In genomic region chr2:52677589-52677988, GRCm38 (mm10) we compare ENCODE assay signal across 19 mouse cellular contexts. TPM values are rescaled to one million over a fixed set of nuclear protein-coding genes. Genes with fewer than 3 reads are reported as not detected.
DNase-seq lines count a peak whose midpoint lies in the region; ATAC-seq and TF ChIP-seq lines count a peak whose summit lies in the region.
"Had no signal": no experiment of that assay in that cellular context is flagged by ENCODE, and none has a peak within 500 bp of the region (broad histone marks: within the 10 kb centered on the region; RNA-seq: fewer than 3 reads in every experiment).

No protein-coding gene starts in this region.

- TF ChIP-seq CTCF in liver, adult 2 months (IDR thresholded peaks at IDR 0.05; ENCODE audit: low read depth, low read length): no peak
- no peak for TF ChIP-seq CTCF in liver, postnatal 0 days (IDR thresholded peaks at IDR 0.05; ENCODE audit: low read depth)
- TF ChIP-seq CTCF in lung, postnatal 0 days (IDR thresholded peaks at IDR 0.05): no peak

- peaks cover 12% of the 10 kb centered on the region for H3K27me3 ChIP-seq in forebrain, embryonic 11.5 days (ENCODE audit: control insufficient read depth, insufficient read depth, low read length)
- peaks cover 62% of the 10 kb centered on the region for H3K27me3 ChIP-seq in forebrain, embryonic 10.5 days (ENCODE audit: poor library complexity, severe bottlenecking)
- peaks cover 7% of the 10 kb centered on the region for H3K27me3 ChIP-seq in liver, adult 2 months (ENCODE audit: control insufficient read depth, insufficient read depth, low read length)
- H3K27me3 ChIP-seq in liver, postnatal 0 days (ENCODE audit: insufficient read depth, low read length): peaks cover 26% of the 10 kb centered on the region
- H3K27me3 ChIP-seq in lung, postnatal 0 days (replicated peaks; ENCODE audit: insufficient read depth, low read length): 0 out of 2 replicates have a peak, but pooled peaks cover 3% of the 10 kb centered on the region
- H3K27me3 ChIP-seq: Patski had no signal

- no peak overlapping the region for H3K4me3 ChIP-seq in forebrain, embryonic 11.5 days (ENCODE audit: low read depth, low read length)
- no peak overlapping the region for H3K4me3 ChIP-seq in forebrain, embryonic 10.5 days
- H3K4me3 ChIP-seq in liver, adult 2 months (ENCODE audit: insufficient read depth, low read depth, low read length): no peak overlapping the region
- no peak overlapping the region for H3K4me3 ChIP-seq in liver, postnatal 0 days (ENCODE audit: low read depth, low read length)
- H3K4me3 ChIP-seq in lung, postnatal 0 days (ENCODE audit: low read depth, low read length): no peak overlapping the region

- no peaks in the 10 kb centered on the region for H3K9me3 ChIP-seq in forebrain, embryonic 11.5 days (ENCODE audit: control insufficient read depth, low read length)
- H3K9me3 ChIP-seq in forebrain, embryonic 10.5 days: no peaks in the 10 kb centered on the region
- H3K9me3 ChIP-seq in liver, postnatal 0 days (ENCODE audit: low read length): no peaks in the 10 kb centered on the region
- H3K9me3 ChIP-seq in lung, postnatal 0 days (ENCODE audit: low read length): no peaks in the 10 kb centered on the region
- H3K9me3 ChIP-seq: embryonic facial prominence, embryonic 10.5 days; embryonic facial prominence, embryonic 12.5 days; forebrain, embryonic 13.5 days; forebrain, embryonic 15.5 days had no signal

- no peaks in the 10 kb centered on the region for H3K36me3 ChIP-seq in forebrain, embryonic 11.5 days (ENCODE audit: control insufficient read depth, insufficient read depth, low read length)
- H3K36me3 ChIP-seq in forebrain, embryonic 10.5 days (replicated peaks): no peaks in the 10 kb centered on the region
- no peaks in the 10 kb centered on the region for H3K36me3 ChIP-seq in liver, adult 2 months (ENCODE audit: control insufficient read depth, insufficient read depth, low read length)
- no peaks in the 10 kb centered on the region for H3K36me3 ChIP-seq in liver, postnatal 0 days (replicated peaks; ENCODE audit: insufficient read depth, low read length)
- H3K36me3 ChIP-seq in lung, postnatal 0 days (ENCODE audit: insufficient read depth, low read length): no peaks in the 10 kb centered on the region
- H3K36me3 ChIP-seq: embryonic facial prominence, embryonic 10.5 days; embryonic facial prominence, embryonic 12.5 days; forebrain, embryonic 15.5 days; G1E had no signal

- no peak overlapping the region for H3K4me2 ChIP-seq in forebrain, embryonic 11.5 days (ENCODE audit: low read depth, low read length, severe bottlenecking)
- no peak overlapping the region for H3K4me2 ChIP-seq in liver, postnatal 0 days (ENCODE audit: low read depth, low read length)
- no peak overlapping the region for H3K4me2 ChIP-seq in lung, postnatal 0 days (replicated peaks; ENCODE audit: low read depth, low read length)

- no peak for ATAC-seq in forebrain, embryonic 11.5 days (replicated peaks; ENCODE audit: low FRiP score)
- no peak for ATAC-seq in liver, postnatal 0 days
- no peak for ATAC-seq in lung, postnatal 0 days
- ATAC-seq: activated CD4-positive, CD25-positive, alpha-beta regulatory T cell, adult 4 months; CD4-positive, CD25-positive, alpha-beta regulatory T cell, adult 4 months; Patski had no signal

- DNase-seq in forebrain, embryonic 11.5 days (ENCODE audit: low spot score): peak; percentile 45
- no peak for DNase-seq in forebrain, embryonic 10.5 days (ENCODE audit: extremely low spot score, low spot score)
- peak; percentile 57 for DNase-seq in liver, adult 2 months (ENCODE audit: extremely low read depth, low read depth, low spot score)
- DNase-seq in liver, postnatal 0 days: no peak
- DNase-seq in lung, postnatal 0 days (ENCODE audit: low spot score): peak; percentile 7
- DNase-seq in lung, postnatal 25 days (ENCODE audit: low spot score): no peak
- peak; percentile 13 for DNase-seq in testis, postnatal 14 days (ENCODE audit: low spot score)
- DNase-seq in testis, postnatal 10 days (ENCODE audit: low spot score): no peak
- DNase-seq: adrenal gland, adult 8-10 months; adrenal gland, postnatal 14 days; B cell, adult 2 months had no signal

- H3K9ac ChIP-seq in forebrain, embryonic 11.5 days (ENCODE audit: low read length): no peak overlapping the region
- no peak overlapping the region for H3K9ac ChIP-seq in liver, adult 2 months (ENCODE audit: low read depth, low read length)
- H3K9ac ChIP-seq in liver, postnatal 0 days (replicated peaks): no peak overlapping the region
- no peak overlapping the region for H3K9ac ChIP-seq in lung, postnatal 0 days (replicated peaks; ENCODE audit: low read depth)
- H3K9ac ChIP-seq: embryonic facial prominence, embryonic 12.5 days; forebrain, embryonic 13.5 days; forebrain, embryonic 15.5 days had no signal

- H3K27ac ChIP-seq in forebrain, embryonic 11.5 days (ENCODE audit: low read depth, low read length): no peak overlapping the region
- no peak overlapping the region for H3K27ac ChIP-seq in forebrain, embryonic 10.5 days
- H3K27ac ChIP-seq in liver, adult 2 months (replicated peaks; ENCODE audit: insufficient read depth, low read depth, low read length): no peak overlapping the region
- no peak overlapping the region for H3K27ac ChIP-seq in liver, postnatal 0 days (ENCODE audit: low read depth)
- no peak overlapping the region for H3K27ac ChIP-seq in lung, postnatal 0 days (ENCODE audit: low read length)
- H3K27ac ChIP-seq: embryonic facial prominence, embryonic 10.5 days; embryonic facial prominence, embryonic 12.5 days; forebrain, embryonic 13.5 days; forebrain, embryonic 15.5 days had no signal

- no peak for TF ChIP-seq EP300 in liver, postnatal 0 days (IDR thresholded peaks at IDR 0.05; ENCODE audit: low read depth)
- no peak for TF ChIP-seq EP300 in lung, postnatal 0 days (IDR thresholded peaks at IDR 0.05)

- TF ChIP-seq POLR2A in liver, adult 2 months (IDR thresholded peaks at IDR 0.05; ENCODE audit: extremely low read depth, insufficient read depth, low read length): no peak

- peaks cover 8% of the 10 kb centered on the region; the same call in 1 of the 2 replicates for H3K4me1 ChIP-seq in forebrain, embryonic 11.5 days (replicated peaks; ENCODE audit: control insufficient read depth, insufficient read depth, low read length)
- H3K4me1 ChIP-seq in forebrain, embryonic 10.5 days: peaks cover 24% of the 10 kb centered on the region
- peaks cover 10% of the 10 kb centered on the region for H3K4me1 ChIP-seq in liver, adult 2 months (ENCODE audit: control insufficient read depth, insufficient read depth, low read length)
- H3K4me1 ChIP-seq in liver, postnatal 0 days (ENCODE audit: insufficient read depth): peaks cover 7% of the 10 kb centered on the region; the same call in 1 of the 2 replicates
- H3K4me1 ChIP-seq in lung, postnatal 0 days (ENCODE audit: insufficient read depth, low read depth, low read length): 0 out of 2 replicates have a peak, but pooled peaks cover 3% of the 10 kb centered on the region

- no peaks in the 10 kb centered on the region for H3K79me2 ChIP-seq in liver, adult 2 months (ENCODE audit: control insufficient read depth, insufficient read depth, low read length)

- WGBS in forebrain, embryonic 11.5 days: 70% methylated on average over 4 of the region's 4 CpGs
- WGBS in forebrain, embryonic 10.5 days: 63% methylated on average over 4 of the region's 4 CpGs
- WGBS in liver, adult 2 months: 42% methylated on average over 4 of the region's 4 CpGs
- WGBS in liver, postnatal 0 days (ENCODE audit: insufficient replicate concordance): 60% methylated on average over 4 of the region's 4 CpGs
- 64% methylated on average over 4 of the region's 4 CpGs for WGBS in lung, postnatal 0 days

RNA-seq across cellular contexts. Expression of gene Cacnb4, which starts 1.0 kb away (rescaled TPM):
- polyA plus RNA-seq in forebrain, embryonic 11.5 days (2014; fragmentation: Nextera tagmentation; extraction: Ambion mirVana): 2.6 and 3.5 TPM in 2 replicates
- 0.50 and 1.1 TPM in 2 replicates for polyA plus RNA-seq in forebrain, embryonic 10.5 days (2016; fragmentation: Nextera tagmentation; extraction: Ambion mirVana)
- 0.13 TPM in 1 of 2 replicates, not detected in the other for total RNA-seq in liver, adult 2 months (2014; rRNA removed)
- 0.01 TPM in 1 of 2 replicates, not detected in the other for polyA plus RNA-seq in liver, adult 2 months (2012; rRNA removed)
- polyA plus RNA-seq in liver, postnatal 0 days (2015; fragmentation: Nextera tagmentation; extraction: Ambion mirVana): 0.27 and 0.46 TPM in 2 replicates
- polyA plus RNA-seq in lung, postnatal 0 days (2015; fragmentation: Nextera tagmentation; extraction: Ambion mirVana): 1.5 and 1.7 TPM in 2 replicates

Comparison
In these comparisons a context has a peak if more than half of its experiments do, and no peak if none do; other contexts are left out.
1. DNase-seq: peak in forebrain, embryonic 11.5 days (single experiment), liver, adult 2 months (single experiment), lung, postnatal 0 days (single experiment) and testis, postnatal 14 days (single experiment); none in forebrain, embryonic 10.5 days (single experiment), liver, postnatal 0 days (single experiment), lung, postnatal 25 days (single experiment) and testis, postnatal 10 days (single experiment).